Mouse (Mus musculus) layer of hippocampus, adult 11-12 months (tissue): ENCODE data around the gene Itga5.

Source experiments
- DNase-seq: peaks from one replicate; pipeline ENCODE4 v3.0.0; 2022; ENCODE audit warnings: low spot score

Itga5 gene

GRCm38 (mm10) chr15:103364761-103365160, 1.8 kb downstream of the Itga5 start:
- DNase-seq: no peak

- no peak for DNase-seq
Measured at GRCm38 (mm10) chr15:103363809-103364208, 2.8 kb downstream of the Itga5 start.

DNA sequence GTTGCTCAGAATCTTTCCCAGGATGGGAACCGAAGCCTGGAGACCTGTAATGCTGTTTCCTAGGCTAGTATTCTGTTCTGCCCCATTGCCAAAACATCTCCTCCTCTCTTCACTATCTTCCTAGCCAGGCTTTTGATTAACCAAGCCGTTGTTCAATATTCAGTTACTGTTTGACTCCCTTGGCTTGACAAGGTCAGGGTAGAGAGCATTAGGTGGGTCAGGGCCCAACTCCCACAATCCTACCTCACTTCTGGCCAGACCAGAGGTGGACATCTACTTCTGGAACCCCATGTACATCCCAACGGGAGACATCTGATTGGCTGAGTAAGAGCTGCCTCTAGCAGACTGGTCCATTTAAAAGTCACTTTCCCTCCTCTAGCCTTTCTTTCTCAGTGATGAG, 3.6 kb downstream of the Itga5 start:
- DNase-seq: no peak

DNA sequence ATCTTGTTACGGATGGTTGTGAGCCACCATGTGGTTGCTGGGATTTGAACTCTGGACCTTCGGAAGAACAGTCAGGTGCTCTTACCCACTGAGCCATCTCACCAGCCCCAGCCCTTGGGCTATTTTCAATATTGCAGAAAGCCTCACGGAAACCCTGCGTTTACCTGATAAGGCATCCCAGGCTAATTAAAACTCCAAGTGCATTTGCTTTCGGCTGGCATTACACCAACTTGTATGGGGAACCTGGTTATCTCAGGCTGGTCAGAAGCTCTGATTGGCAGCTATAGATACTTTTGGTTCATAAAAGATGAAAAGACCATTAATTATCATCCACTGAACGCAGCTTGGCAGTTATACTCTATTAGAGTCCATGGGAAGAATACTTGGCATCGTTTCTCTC, 4.2 kb downstream of the Itga5 start:
- DNase-seq: no peak

- DNase-seq: no peak
Measured at GRCm38 (mm10) chr15:103361269-103361668, 5.3 kb downstream of the Itga5 start.

GRCm38 (mm10) chr15:103359869-103360602, 6.5 kb downstream of the Itga5 start:
- no peak for DNase-seq

- no peak for DNase-seq
Measured at GRCm38 (mm10) chr15:103359122-103359510, 7.4 kb downstream of the Itga5 start.

DNA sequence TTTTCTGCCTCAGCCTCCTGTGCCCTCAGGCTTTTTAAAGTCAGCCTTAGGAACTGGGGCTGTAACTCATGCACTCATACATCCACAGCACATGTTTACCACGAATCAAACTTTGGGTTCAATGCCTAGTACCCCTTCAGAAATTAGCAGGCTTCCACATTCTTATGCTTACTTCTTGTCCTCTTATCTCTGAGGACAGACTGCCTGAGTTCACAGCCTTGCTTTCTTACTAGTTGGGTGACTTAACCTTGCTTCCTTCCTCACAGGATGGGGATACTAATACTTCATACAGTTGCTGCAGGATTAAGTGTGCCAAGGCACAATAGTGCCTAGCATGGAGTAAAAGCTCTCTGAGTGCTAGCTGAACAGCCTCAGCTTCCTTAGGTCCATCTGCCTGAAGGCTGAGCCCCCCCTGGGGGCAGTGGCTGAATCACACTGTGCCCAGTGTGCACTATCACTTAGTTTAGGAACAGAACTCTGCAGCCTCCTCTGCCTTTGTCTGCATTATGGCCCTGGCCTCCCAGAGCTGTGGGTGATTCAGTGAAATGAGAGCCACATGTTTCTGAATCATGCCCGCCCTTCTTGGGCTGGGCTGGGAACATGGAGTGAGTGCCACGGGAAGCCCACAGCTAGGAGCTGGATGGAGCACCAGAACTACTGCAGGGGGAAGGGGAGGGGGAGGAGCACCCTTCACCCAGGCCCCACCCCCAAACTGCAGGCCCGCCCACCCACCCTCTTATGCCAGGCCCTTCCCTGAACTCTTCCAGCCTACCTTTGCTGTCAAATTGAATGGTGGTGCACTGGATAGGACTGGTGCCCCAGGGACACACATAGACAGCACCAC, 8.1 kb downstream of the Itga5 start:
- no peak for DNase-seq

DNA sequence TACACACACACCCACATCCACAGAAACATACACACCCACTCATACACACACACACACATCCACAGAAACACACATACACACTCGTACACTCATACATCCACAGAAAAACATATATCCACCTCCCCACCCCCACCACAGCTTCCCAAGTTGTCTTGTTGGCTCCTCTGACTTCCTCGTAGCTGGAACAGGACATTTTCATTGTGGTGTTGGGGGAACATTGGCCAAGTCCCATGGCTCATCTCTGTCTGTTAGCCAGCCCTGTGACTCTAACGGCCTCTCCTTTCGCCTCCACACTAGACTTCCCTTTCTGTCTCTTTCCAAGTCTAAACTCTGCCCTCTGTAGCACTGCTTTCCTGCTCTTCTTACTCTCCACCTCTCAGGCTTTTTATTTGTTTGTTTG, 8.7 kb downstream of the Itga5 start:
- DNase-seq: no peak

GRCm38 (mm10) chr15:103356130-103356529, 10.4 kb downstream of the Itga5 start:
- DNase-seq: no peak

DNA sequence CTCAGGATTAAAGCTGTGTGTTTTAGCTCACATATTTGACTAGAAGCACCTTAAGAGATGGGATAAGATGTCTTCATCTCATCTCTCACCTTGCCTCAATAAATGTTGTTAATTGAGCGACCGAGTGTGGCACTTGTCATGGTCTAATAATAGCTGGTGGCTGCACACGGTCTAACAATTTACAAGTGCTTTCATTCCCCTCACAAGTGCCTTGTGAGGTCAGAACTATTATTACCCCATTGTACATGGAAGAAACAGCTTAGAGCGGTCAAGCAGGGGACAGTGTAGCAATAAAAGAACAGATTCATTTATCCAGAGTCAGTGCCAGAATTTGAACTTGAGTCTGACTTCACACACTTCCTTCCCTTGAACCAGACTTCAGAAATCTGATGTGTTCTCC, 11.1 kb downstream of the Itga5 start:
- no peak for DNase-seq

GRCm38 (mm10) chr15:103354690-103355089, 11.9 kb downstream of the Itga5 start:
- no peak for DNase-seq

DNA sequence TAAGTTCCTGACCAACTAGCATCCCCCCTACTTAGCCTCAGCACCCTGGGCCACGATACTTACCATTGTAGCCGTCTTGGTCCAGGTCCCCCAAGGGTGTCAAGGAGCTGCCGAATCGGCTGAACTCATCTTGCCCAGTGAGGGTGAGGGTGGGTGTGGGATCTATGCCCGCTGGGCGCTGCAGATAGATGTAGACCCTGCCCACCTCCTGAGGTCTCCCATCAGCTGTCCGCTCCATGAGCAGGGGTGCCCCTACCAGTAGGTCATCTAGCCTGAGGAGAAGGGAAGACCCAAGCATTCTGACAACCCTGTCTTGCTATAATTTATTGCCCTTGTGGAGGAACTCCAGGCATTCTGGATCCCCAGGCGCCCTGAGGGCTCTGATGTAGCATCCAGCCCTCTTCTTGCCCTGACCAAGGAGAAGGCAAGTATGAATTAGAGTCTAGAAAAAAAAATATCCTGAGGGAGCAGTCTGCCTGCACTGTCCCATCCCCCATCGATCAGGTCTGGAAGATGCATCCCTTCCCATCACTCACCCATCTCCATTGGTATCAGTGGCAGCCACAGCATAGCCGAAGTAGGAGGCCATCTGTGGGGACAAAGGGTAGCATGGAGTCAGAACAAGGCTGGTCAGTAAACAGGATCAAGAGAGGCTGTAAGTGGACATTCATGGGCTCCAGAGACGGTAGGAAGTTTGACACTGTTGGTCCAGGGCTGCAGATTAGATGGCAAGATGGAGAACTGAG, 12.9 kb downstream of the Itga5 start:
- no peak for DNase-seq

DNA sequence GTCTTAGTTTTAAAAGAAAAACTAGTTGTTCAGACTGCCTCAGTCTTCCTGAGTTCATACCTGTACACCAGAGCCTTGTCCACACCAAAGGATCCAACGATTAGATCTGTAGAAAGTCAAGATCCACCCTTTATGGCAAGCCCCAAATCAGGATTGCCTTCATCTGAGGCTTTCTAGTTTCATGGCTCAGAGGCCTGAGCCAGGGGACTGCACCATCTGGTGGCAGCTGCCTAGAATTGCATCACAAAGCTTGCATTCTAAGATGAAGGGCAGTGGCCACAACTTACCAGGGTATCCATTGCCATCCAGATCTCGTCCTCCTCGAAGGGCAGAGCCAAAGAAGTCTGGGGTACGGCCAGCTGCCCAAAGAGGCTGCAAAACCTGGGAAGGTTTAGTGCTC, 13.7 kb downstream of the Itga5 start:
- DNase-seq: no peak

- DNase-seq: peak; percentile 68
Measured at GRCm38 (mm10) chr15:103347275-103347684, 19.3 kb downstream of the Itga5 start.

- no peak for DNase-seq
Measured at GRCm38 (mm10) chr15:103345789-103346188, 20.8 kb downstream of the Itga5 start.

DNA sequence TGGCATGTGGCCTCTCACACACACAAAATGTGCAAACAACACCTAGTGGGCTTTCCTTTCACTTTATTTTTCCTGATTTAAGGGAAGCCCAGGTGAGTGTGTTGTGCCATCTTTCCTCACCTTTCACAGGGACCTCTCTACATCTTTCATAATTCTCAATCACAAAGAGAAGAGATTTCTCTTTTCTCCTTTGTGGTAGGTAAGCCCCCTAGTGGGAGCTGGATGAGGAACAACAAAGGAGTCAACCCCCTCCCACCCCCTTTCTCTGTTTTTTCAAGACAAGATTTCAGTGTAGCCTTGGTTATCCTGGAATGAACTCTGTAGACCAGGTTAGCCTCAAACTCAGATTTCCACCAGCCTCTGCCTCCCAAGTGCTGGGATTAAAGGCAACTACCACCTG, 23.0 kb downstream of the Itga5 start:
- DNase-seq: no peak

- no peak for DNase-seq
Measured at GRCm38 (mm10) chr15:103343008-103343407, 23.6 kb downstream of the Itga5 start.

DNA sequence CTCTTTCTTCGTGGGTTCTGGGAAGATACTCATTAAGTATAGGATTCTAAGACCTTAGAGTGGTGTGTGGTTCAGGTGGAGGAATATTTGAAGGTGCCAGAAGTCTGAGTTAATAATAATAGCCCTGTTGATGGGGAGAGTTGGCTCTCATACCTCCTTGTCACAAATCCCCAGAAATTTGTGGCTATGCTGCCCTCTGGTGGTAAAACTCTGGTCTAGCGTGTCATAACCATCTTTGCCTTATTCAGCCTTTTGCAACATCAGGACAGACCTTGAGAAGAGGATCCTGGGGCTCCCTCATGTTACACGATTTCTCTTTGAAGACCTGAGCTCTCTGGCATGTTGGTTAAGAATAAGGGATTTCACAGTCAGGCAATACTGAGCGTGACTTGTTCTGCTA, 24.1 kb downstream of the Itga5 start:
- DNase-seq: peak; percentile 85

- no peak for DNase-seq
Measured at GRCm38 (mm10) chr15:103341547-103341946, 25.0 kb downstream of the Itga5 start.

- no peak for DNase-seq
Measured at GRCm38 (mm10) chr15:103340786-103341185, 25.8 kb downstream of the Itga5 start.

- DNase-seq: peak; percentile 77
Measured at GRCm38 (mm10) chr15:103339961-103340337, 26.6 kb downstream of the Itga5 start, which contains the start of gene Zfp385a. Gene Zfp385a, minus strand, starts transcription at chr15:103340093.
